Mouse (Mus musculus): ENCODE measurements at regions not wholly inside any gene's neighbourhood (a gene's known extent, or its start where the extent isn't known, plus 50 kb on each side); places are given as distances from the start of the nearest gene placed in this dataset.

- no peak for TF ChIP-seq CTCF (IDR thresholded peaks at IDR 0.05; ENCODE audit: low read depth)
- no peak for TF ChIP-seq EP300 (IDR thresholded peaks at IDR 0.05; ENCODE audit: low read depth)
Measured at GRCm38 (mm10) chr14:74217914-74218446, 422.7 kb upstream of the Htr2a start.
